Mouse (Mus musculus) E14TG2a.4 (cell line): ENCODE results near the gene Cnot6l.

Experiments
- CTCF ChIP-seq: conservative IDR thresholded peaks from 2 replicates; pipeline ENCODE4 v1.5.1; 2014; ENCODE audit warnings: low read length
- NANOG ChIP-seq: IDR thresholded peaks from 2 replicates; pipeline ENCODE4 v1.6.1; 2014; ENCODE audit warnings: borderline replicate concordance, low read length, mixed read lengths
- POU5F1 ChIP-seq: IDR thresholded peaks from 2 replicates; pipeline ENCODE4 v1.6.1; 2014; ENCODE audit warnings: low read length, borderline replicate concordance

- TF ChIP-seq CTCF (no peak), NANOG (no peak), POU5F1 (no peak)
These were observed 12.2 kb upstream of the Cnot6l start for GRCm38 (mm10) chr5:96176121-96176520.
